ENCODE assay signal across 13 mouse cellular contexts in genomic region chr12:117085661-117086335, GRCm38 (mm10).
DNase-seq lines count a peak whose midpoint lies in the region; ATAC-seq lines count a peak whose summit lies in the region.
"Had no signal": no experiment of that assay in that cellular context is flagged by ENCODE, and none has a peak within 500 bp of the region (broad histone marks: within the 10 kb centered on the region; RNA-seq: fewer than 3 reads in every experiment).

No protein-coding gene starts in this region.

- no peaks in the 10 kb centered on the region for H3K9me3 ChIP-seq in midbrain, embryonic 16.5 days (replicated peaks; ENCODE audit: control insufficient read depth, low read length, poor library complexity, severe bottlenecking)
- H3K9me3 ChIP-seq in midbrain, embryonic 10.5 days (replicated peaks) = no peaks in the 10 kb centered on the region
- H3K9me3 ChIP-seq: intestine, embryonic 15.5 days had no signal

- H3K4me2 ChIP-seq in midbrain, embryonic 16.5 days (ENCODE audit: low read length) = no peak overlapping the region
- H3K4me2 ChIP-seq: intestine, embryonic 15.5 days; liver, embryonic 11.5 days had no signal

- H3K9ac ChIP-seq in midbrain, embryonic 16.5 days (ENCODE audit: low read depth, low read length) = no peak overlapping the region
- H3K9ac ChIP-seq: intestine, embryonic 15.5 days had no signal

- peak; percentile 70 for DNase-seq in heart, adult 11 months
- DNase-seq in heart, postnatal 25 days (ENCODE audit: low spot score) = no peak
- DNase-seq in midbrain, embryonic 10.5 days (ENCODE audit: low spot score) = no peak
- peak; percentile 87 to 88 for DNase-seq in cerebellum, postnatal 10 days
- DNase-seq in lung, postnatal 25 days (ENCODE audit: low spot score) = peak; percentile 15
- no peak for DNase-seq in yolk sac, embryonic 10.5 days (ENCODE audit: low spot score)
- DNase-seq: spleen, adult 18-20 months had no signal

- no peak overlapping the region for H3K4me3 ChIP-seq in midbrain, embryonic 16.5 days (ENCODE audit: low read depth, low read length)
- no peak overlapping the region for H3K4me3 ChIP-seq in midbrain, embryonic 10.5 days
- H3K4me3 ChIP-seq: erythroblast, embryonic 14.5 days; intestine, embryonic 15.5 days had no signal

- no peak for ATAC-seq in midbrain, embryonic 16.5 days
- ATAC-seq in inflammation-experienced regulatory T-cells, adult 6 months = no peak
- ATAC-seq: intestine, embryonic 15.5 days had no signal

- peak overlapping the region; percentile 38; the same call in 1 of the 2 replicates for H3K27ac ChIP-seq in midbrain, embryonic 16.5 days (ENCODE audit: low read length)
- H3K27ac ChIP-seq in midbrain, embryonic 10.5 days (replicated peaks) = no peak overlapping the region
- H3K27ac ChIP-seq: intestine, embryonic 15.5 days had no signal

- peaks cover 27% of the 10 kb centered on the region for H3K4me1 ChIP-seq in midbrain, embryonic 16.5 days (ENCODE audit: control insufficient read depth, insufficient read depth, low read length)
- peaks cover 32% of the 10 kb centered on the region for H3K4me1 ChIP-seq in midbrain, embryonic 10.5 days
- H3K4me1 ChIP-seq: intestine, embryonic 15.5 days had no signal

- no peaks in the 10 kb centered on the region for H3K36me3 ChIP-seq in midbrain, embryonic 16.5 days (ENCODE audit: control insufficient read depth, insufficient read depth, low read length)
- no peaks in the 10 kb centered on the region for H3K36me3 ChIP-seq in midbrain, embryonic 10.5 days
- H3K36me3 ChIP-seq: intestine, embryonic 15.5 days had no signal

- H3K27me3 ChIP-seq in midbrain, embryonic 16.5 days (ENCODE audit: control insufficient read depth, insufficient read depth, low read depth, low read length) = no peaks in the 10 kb centered on the region
- no peaks in the 10 kb centered on the region for H3K27me3 ChIP-seq in midbrain, embryonic 10.5 days (ENCODE audit: low read depth, poor library complexity, severe bottlenecking)
- H3K27me3 ChIP-seq: CH12.LX; intestine, embryonic 15.5 days had no signal

- 42% methylated on average over 1 of the region's 1 CpGs for WGBS in midbrain, embryonic 16.5 days
- WGBS in midbrain, embryonic 10.5 days = 79% methylated on average over 1 of the region's 1 CpGs

- intact Hi-C loops in heart, postnatal 25 days (cut with DNase I) = no loop called here

Comparison
In these comparisons a context has a peak if more than half of its experiments do, and no peak if none do; other contexts are left out.
1. DNase-seq: peak in heart, adult 11 months (single experiment), cerebellum, postnatal 10 days (2 of 2) and lung, postnatal 25 days (single experiment); none in heart, postnatal 25 days (single experiment), midbrain, embryonic 10.5 days (single experiment) and yolk sac, embryonic 10.5 days (single experiment).